ENCODE assay signal across 1 mouse cellular context in the genomic region with DNA sequence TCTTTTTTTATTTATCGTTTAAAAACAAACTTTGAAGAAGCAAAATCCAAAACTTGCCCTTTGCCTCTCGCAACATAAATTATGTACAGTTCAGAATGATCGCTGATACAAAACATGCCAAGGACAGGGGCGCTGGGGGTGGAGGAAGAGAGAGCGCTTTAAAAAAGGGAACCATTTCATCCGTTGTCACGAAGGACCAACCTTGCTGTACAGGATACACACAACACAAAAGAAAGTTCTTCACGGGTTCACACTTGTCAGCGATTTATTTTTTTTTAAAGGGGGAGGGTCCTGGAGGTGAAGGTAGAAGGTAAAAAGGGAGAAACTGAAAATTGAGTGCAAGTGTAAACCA.
TF ChIP-seq lines count a peak whose summit lies in the region.

No protein-coding gene starts in this region.

TF ChIP-seq in MEL, 35 proteins besides CTCF, POLR2A, EP300 and RAD21 (continued from another document):
- TF ChIP-seq UBTF (IDR thresholded peaks at IDR 0.05; ENCODE audit: borderline replicate concordance, insufficient read depth, low read depth, low read length) (0 out of 2 replicates have a peak, but pooled peaks have one; percentile 43), MXI1 (IDR thresholded peaks at IDR 0.05; ENCODE audit: low read depth, low read length) (peak; percentile 78), TCF12 (IDR thresholded peaks at IDR 0.05; ENCODE audit: low read depth, low read length) (0 out of 2 replicates have a peak, but pooled peaks have one; percentile 3), ELF1 (IDR thresholded peaks at IDR 0.05; ENCODE audit: low read depth, low read length) (no peak), POLR2AphosphoS5 (IDR thresholded peaks at IDR 0.05; ENCODE audit: borderline replicate concordance, low read depth, low read length) (no peak), USF1 (IDR thresholded peaks at IDR 0.05; ENCODE audit: low read depth, low read length) (no peak), JUND (IDR thresholded peaks at IDR 0.05; ENCODE audit: low read depth, low read length) (no peak), NRF1 (IDR thresholded peaks at IDR 0.05; ENCODE audit: insufficient read depth, low read depth, low read length, poor library complexity, severe bottlenecking) (no peak), NELFE (IDR thresholded peaks at IDR 0.05; ENCODE audit: low read depth, low read length) (no peak), CHD2 (IDR thresholded peaks at IDR 0.05; ENCODE audit: low read length) (no peak), SIN3A (IDR thresholded peaks at IDR 0.05; ENCODE audit: low read length) (peak; percentile 70), TBP (IDR thresholded peaks at IDR 0.05; ENCODE audit: low read depth, low read length) (no peak), SMC3 (IDR thresholded peaks at IDR 0.05; ENCODE audit: low read depth, low read length) (no peak), KAT2A (conservative IDR thresholded peaks at IDR 0.05; ENCODE audit: low read depth, low read length) (no peak), ZC3H11A (IDR thresholded peaks at IDR 0.05; ENCODE audit: low read depth, low read length) (no peak), RCOR1 (IDR thresholded peaks at IDR 0.05; ENCODE audit: low read depth, low read length) (no peak), CHD1 (IDR thresholded peaks at IDR 0.05; ENCODE audit: low read depth, low read length) (0 out of 2 replicates have a peak, but pooled peaks have one; percentile 26), POLR2AphosphoS2 (IDR thresholded peaks at IDR 0.05; ENCODE audit: low read length) (peak; percentile 2; the same call in 1 of the 2 replicates), MAFK (IDR thresholded peaks at IDR 0.05; ENCODE audit: borderline replicate concordance, low read depth, low read length) (no peak), USF2 (IDR thresholded peaks at IDR 0.05; ENCODE audit: borderline replicate concordance in 1 of 2, insufficient read depth in 1 of 2, low read depth in 1 of 2, low read length in 2 of 2) (no peak)
